Mouse (Mus musculus): ENCODE measurements around the gene Itga4. TPM values are rescaled to one million over a fixed set of nuclear protein-coding genes. Genes with fewer than 3 reads are reported as not detected.

Gene Itga4
- polyA plus RNA-seq, 1 experiment from 2014 or later, result 3.8 TPM

- no peak for ATAC-seq (ENCODE audit: insufficient number of reproducible peaks, insufficient read depth, low FRiP score, low read depth)
- Histone ChIP-seq H3K36me3 (ENCODE audit: control insufficient read depth, insufficient read depth, low read length) (no peaks in the 10 kb centered on the region), H3K4me3 (ENCODE audit: control insufficient read depth in 1 of 2, insufficient read depth in 1 of 2, low read depth in 1 of 2, low read length in 2 of 2) (no peak overlapping the region), H3K9me3 (ENCODE audit: control insufficient read depth, low read length) (no peaks in the 10 kb centered on the region), H3K4me2 (ENCODE audit: low read length) (no peak overlapping the region), H3K4me1 (ENCODE audit: control insufficient read depth in 2 of 2, insufficient read depth in 2 of 2, low read length in 2 of 2) (no peaks in the 10 kb centered on the region), H3K27me3 (ENCODE audit: control insufficient read depth, insufficient read depth, low read length) (no peaks in the 10 kb centered on the region), H3K27ac (replicated peaks in 1 of 2; ENCODE audit: control insufficient read depth in 1 of 2, insufficient read depth in 1 of 2, low read depth in 2 of 2, low read length in 2 of 2) (no peak overlapping the region), H3K9ac (ENCODE audit: low read length) (no peak overlapping the region)
- WGBS, result 81% methylated on average over 16 of the region's 16 CpGs
Measured at GRCm38 (mm10) chr2:79354773-79355172, 99.5 kb downstream of the Itga4 start.

DNA sequence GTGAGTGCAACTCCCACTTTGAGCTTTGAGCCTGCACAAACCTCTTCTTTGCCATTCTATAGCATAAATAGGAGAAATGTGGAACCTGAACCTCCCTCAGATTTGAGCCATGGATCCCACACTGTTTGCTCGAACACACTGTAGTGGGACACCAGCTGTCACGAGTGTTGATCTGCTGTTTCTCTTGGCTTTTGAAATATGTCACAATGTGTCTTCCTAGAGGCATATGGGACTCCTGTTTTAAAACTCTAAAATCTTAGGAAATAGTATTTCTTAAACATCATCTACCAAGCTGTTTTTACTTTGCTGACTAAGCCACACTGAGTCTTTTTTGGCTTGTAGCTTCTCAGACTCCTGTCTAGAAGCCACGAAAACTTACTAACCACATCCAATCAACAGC lies 102.6 kb downstream of the Itga4 start:
- Histone ChIP-seq H3K4me3 (ENCODE audit: control insufficient read depth in 1 of 2, insufficient read depth in 1 of 2, low read depth in 1 of 2, low read length in 2 of 2) (no peak overlapping the region), H3K4me2 (ENCODE audit: low read length) (no peak overlapping the region), H3K36me3 (ENCODE audit: control insufficient read depth, insufficient read depth, low read length) (no peaks in the 10 kb centered on the region), H3K9me3 (ENCODE audit: control insufficient read depth, low read length) (no peaks in the 10 kb centered on the region), H3K9ac (ENCODE audit: low read length) (no peak overlapping the region), H3K27ac (replicated peaks in 1 of 2; ENCODE audit: control insufficient read depth in 1 of 2, insufficient read depth in 1 of 2, low read depth in 2 of 2, low read length in 2 of 2) (no peak overlapping the region), H3K27me3 (ENCODE audit: control insufficient read depth, insufficient read depth, low read length) (no peaks in the 10 kb centered on the region), H3K4me1 (ENCODE audit: control insufficient read depth in 2 of 2, insufficient read depth in 2 of 2, low read length in 2 of 2) (no peaks in the 10 kb centered on the region)
- no peak for ATAC-seq (ENCODE audit: insufficient number of reproducible peaks, insufficient read depth, low FRiP score, low read depth)
- 76% methylated on average over 3 of the region's 3 CpGs for WGBS

DNA sequence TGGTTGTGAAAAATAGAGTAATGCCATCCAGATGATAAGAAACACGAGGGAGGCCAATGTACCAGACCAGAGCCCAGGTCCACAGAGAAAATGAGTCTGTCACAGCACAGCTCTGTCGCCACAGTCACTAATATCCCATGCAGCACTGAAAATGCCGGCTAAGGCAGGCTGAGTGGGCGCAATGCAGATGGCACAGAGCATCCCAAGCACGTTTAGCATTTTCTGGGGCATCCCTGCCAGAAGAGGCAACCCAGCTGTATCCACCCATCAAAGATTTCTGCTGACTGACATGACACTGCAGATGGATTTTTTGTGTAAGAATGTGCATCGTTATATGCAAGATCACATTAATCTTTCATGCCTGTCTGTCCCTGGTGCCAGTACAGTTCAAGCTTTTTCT lies 106.8 kb downstream of the Itga4 start:
- 0 out of 4 replicates have a peak, but pooled peaks cover 0 to 3% of the 10 kb centered on the region in 2 experiments for H3K4me1 ChIP-seq (ENCODE audit: control insufficient read depth in 2 of 2, insufficient read depth in 2 of 2, low read length in 2 of 2)
- no peaks in the 10 kb centered on the region for H3K9me3 ChIP-seq (ENCODE audit: control insufficient read depth, low read length)
- no peak overlapping the region for H3K4me2 ChIP-seq (ENCODE audit: low read length)
- no peak for ATAC-seq (ENCODE audit: insufficient number of reproducible peaks, insufficient read depth, low FRiP score, low read depth)
- no peaks in the 10 kb centered on the region for H3K27me3 ChIP-seq (ENCODE audit: control insufficient read depth, insufficient read depth, low read length)
- no peak overlapping the region for H3K27ac ChIP-seq (replicated peaks in 1 of 2; ENCODE audit: control insufficient read depth in 1 of 2, insufficient read depth in 1 of 2, low read depth in 2 of 2, low read length in 2 of 2)
- H3K36me3 ChIP-seq (ENCODE audit: control insufficient read depth, insufficient read depth, low read length), result no peaks in the 10 kb centered on the region
- 64% methylated on average over 6 of the region's 6 CpGs for WGBS
- H3K4me3 ChIP-seq (ENCODE audit: control insufficient read depth in 1 of 2, insufficient read depth in 1 of 2, low read depth in 1 of 2, low read length in 2 of 2), result no peak overlapping the region
- H3K9ac ChIP-seq (ENCODE audit: low read length), result no peak overlapping the region

GRCm38 (mm10) chr2:79363920-79364319 lies 108.7 kb downstream of the Itga4 start:
- Histone ChIP-seq H3K27ac (replicated peaks in 1 of 2; ENCODE audit: control insufficient read depth in 1 of 2, insufficient read depth in 1 of 2, low read depth in 2 of 2, low read length in 2 of 2) (no peak overlapping the region), H3K9ac (ENCODE audit: low read length) (no peak overlapping the region), H3K36me3 (ENCODE audit: control insufficient read depth, insufficient read depth, low read length) (no peaks in the 10 kb centered on the region), H3K4me1 (ENCODE audit: control insufficient read depth in 2 of 2, insufficient read depth in 2 of 2, low read length in 2 of 2) (0 out of 4 replicates have a peak, but pooled peaks cover 0 to 3% of the 10 kb centered on the region in 2 experiments), H3K4me3 (ENCODE audit: control insufficient read depth in 1 of 2, insufficient read depth in 1 of 2, low read depth in 1 of 2, low read length in 2 of 2) (no peak overlapping the region), H3K27me3 (ENCODE audit: control insufficient read depth, insufficient read depth, low read length) (no peaks in the 10 kb centered on the region), H3K4me2 (ENCODE audit: low read length) (no peak overlapping the region), H3K9me3 (ENCODE audit: control insufficient read depth, low read length) (no peaks in the 10 kb centered on the region)
- 68% methylated on average over 6 of the region's 6 CpGs for WGBS
- no peak for ATAC-seq (ENCODE audit: insufficient number of reproducible peaks, insufficient read depth, low FRiP score, low read depth)

DNA sequence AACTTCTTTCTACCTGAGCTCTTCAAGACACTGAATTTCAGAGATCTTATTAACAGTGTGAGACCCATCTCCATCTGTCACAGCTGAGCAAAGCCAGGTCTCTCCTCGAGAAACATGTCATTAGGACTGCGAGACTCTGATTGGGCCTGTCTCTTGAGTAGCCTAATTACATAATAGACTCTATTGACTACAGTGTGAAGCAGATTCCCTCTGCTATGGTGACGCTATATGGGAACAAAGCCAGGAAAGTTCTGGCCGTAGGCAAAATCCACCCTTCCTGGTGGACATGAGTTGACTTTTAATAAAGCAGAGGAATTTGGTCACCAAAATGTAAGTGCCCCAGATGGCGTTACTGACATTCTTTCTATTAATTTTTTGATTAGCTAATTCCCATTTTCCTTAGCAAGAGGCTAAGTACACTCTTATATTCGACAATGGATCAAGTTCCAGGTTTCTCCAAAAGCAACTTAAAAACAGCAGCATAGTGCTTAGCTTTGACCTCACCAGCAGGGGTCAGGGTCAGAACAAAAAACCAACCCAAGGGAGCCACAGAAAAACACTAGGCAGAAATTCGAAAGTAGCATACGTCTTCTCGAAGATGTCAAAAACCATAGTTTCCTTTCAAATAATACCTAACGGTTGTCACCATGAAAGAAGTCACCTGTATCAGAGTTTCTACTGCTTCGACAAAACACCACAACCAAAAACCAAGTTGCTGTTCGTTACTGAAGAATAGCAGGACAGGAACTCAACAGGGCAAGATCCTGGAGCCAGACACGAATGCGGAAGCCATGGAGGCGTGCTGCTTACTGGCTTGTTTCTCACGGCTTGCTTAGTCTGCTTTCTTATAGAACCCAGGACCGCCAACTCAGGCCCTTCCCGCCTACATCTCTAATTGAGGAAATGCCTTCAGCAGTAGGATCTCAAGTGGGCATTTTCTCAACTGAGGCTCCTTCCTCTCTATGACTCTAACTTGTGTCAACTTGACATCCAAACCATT lies 112.5 kb downstream of the Itga4 start:
- Histone ChIP-seq H3K4me1 (ENCODE audit: control insufficient read depth in 2 of 2, insufficient read depth in 2 of 2, low read length in 2 of 2) (0 out of 4 replicates have a peak, but pooled peaks cover 0 to 3% of the 10 kb centered on the region in 2 experiments), H3K36me3 (ENCODE audit: control insufficient read depth, insufficient read depth, low read length) (no peaks in the 10 kb centered on the region), H3K4me2 (ENCODE audit: low read length) (no peak overlapping the region), H3K9ac (ENCODE audit: low read length) (no peak overlapping the region), H3K4me3 (ENCODE audit: control insufficient read depth in 1 of 2, insufficient read depth in 1 of 2, low read depth in 1 of 2, low read length in 2 of 2) (no peak overlapping the region), H3K27ac (replicated peaks in 1 of 2; ENCODE audit: control insufficient read depth in 1 of 2, insufficient read depth in 1 of 2, low read depth in 2 of 2, low read length in 2 of 2) (no peak overlapping the region), H3K9me3 (ENCODE audit: control insufficient read depth, low read length) (no peaks in the 10 kb centered on the region), H3K27me3 (ENCODE audit: control insufficient read depth, insufficient read depth, low read length) (no peaks in the 10 kb centered on the region)
- ATAC-seq (ENCODE audit: insufficient number of reproducible peaks, insufficient read depth, low FRiP score, low read depth), result no peak
- WGBS, result 64% methylated on average over 18 of the region's 18 CpGs

DNA sequence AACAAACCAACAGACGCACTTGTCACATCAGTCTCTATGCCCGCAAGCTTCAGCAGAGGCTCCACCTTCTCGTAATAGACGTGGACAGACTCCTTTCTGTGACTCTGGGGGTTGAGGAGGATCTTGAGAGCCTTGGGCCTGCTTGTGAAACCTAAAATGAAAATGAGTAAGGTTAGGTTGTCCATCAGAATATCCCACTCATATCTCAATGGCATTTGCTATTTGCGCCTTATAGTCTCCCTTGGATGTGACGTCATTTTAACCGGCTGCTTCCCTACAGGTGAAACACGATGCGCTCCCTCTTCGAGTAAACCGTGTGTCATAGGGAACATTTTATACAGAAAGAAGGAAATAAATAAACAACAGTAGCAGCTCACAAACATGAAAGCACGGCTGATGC lies 113.4 kb downstream of the Itga4 start:
- Histone ChIP-seq H3K4me3 (ENCODE audit: control insufficient read depth in 1 of 2, insufficient read depth in 1 of 2, low read depth in 1 of 2, low read length in 2 of 2) (no peak overlapping the region), H3K36me3 (ENCODE audit: control insufficient read depth, insufficient read depth, low read length) (no peaks in the 10 kb centered on the region), H3K27ac (replicated peaks in 1 of 2; ENCODE audit: control insufficient read depth in 1 of 2, insufficient read depth in 1 of 2, low read depth in 2 of 2, low read length in 2 of 2) (no peak overlapping the region), H3K4me2 (ENCODE audit: low read length) (no peak overlapping the region), H3K9me3 (ENCODE audit: control insufficient read depth, low read length) (no peaks in the 10 kb centered on the region), H3K4me1 (ENCODE audit: control insufficient read depth in 2 of 2, insufficient read depth in 2 of 2, low read length in 2 of 2) (0 out of 4 replicates have a peak, but pooled peaks cover 0 to 3% of the 10 kb centered on the region in 2 experiments), H3K9ac (ENCODE audit: low read length) (no peak overlapping the region), H3K27me3 (ENCODE audit: control insufficient read depth, insufficient read depth, low read length) (no peaks in the 10 kb centered on the region)
- WGBS, result 85% methylated on average over 12 of the region's 12 CpGs
- ATAC-seq (ENCODE audit: insufficient number of reproducible peaks, insufficient read depth, low FRiP score, low read depth), result no peak

- H3K27ac ChIP-seq (replicated peaks in 1 of 2; ENCODE audit: control insufficient read depth in 1 of 2, insufficient read depth in 1 of 2, low read depth in 2 of 2, low read length in 2 of 2), result no peak overlapping the region
- H3K9ac ChIP-seq (ENCODE audit: low read length), result no peak overlapping the region
- 0 out of 4 replicates have a peak, but pooled peaks cover 0 to 3% of the 10 kb centered on the region in 2 experiments for H3K4me1 ChIP-seq (ENCODE audit: control insufficient read depth in 2 of 2, insufficient read depth in 2 of 2, low read length in 2 of 2)
- ATAC-seq (ENCODE audit: insufficient number of reproducible peaks, insufficient read depth, low FRiP score, low read depth), result no peak
- H3K27me3 ChIP-seq (ENCODE audit: control insufficient read depth, insufficient read depth, low read length), result no peaks in the 10 kb centered on the region
- no peaks in the 10 kb centered on the region for H3K9me3 ChIP-seq (ENCODE audit: control insufficient read depth, low read length)
- 76% methylated on average over 7 of the region's 7 CpGs for WGBS
- no peaks in the 10 kb centered on the region for H3K36me3 ChIP-seq (ENCODE audit: control insufficient read depth, insufficient read depth, low read length)
- H3K4me2 ChIP-seq (ENCODE audit: low read length), result no peak overlapping the region
- H3K4me3 ChIP-seq (ENCODE audit: control insufficient read depth in 1 of 2, insufficient read depth in 1 of 2, low read depth in 1 of 2, low read length in 2 of 2), result no peak overlapping the region
Measured at GRCm38 (mm10) chr2:79369061-79369524, 113.9 kb downstream of the Itga4 start.

All from heart, embryonic 14.5 days (tissue).